Mouse (Mus musculus) thymus, postnatal 0 days (tissue): ENCODE results near the gene Itsn2. TPM values are rescaled to one million over a fixed set of nuclear protein-coding genes. Genes with fewer than 3 reads are reported as not detected.
"Not testable (repeated sequence)": the region's sequence is repeated elsewhere in the genome, so short reads cannot be mapped to it uniquely, and the experiment has no call there.

Experiments
- DNase-seq: peaks from one replicate; pipeline ENCODE4 v3.0.0-alpha.2; 2015; ENCODE audit warnings: low spot score
- polyA plus RNA-seq: library from polyadenylated mRNA; unstranded; fragments of >200 nt; fragmentation: Nextera tagmentation; extraction: Ambion mirVana; gene quantifications from 2 replicates; pipeline ENCODE4 v1.2.1, GENCODE M21; 2015

Itsn2 gene
- polyA plus RNA-seq, 1 experiment from 2014 or later: 53.0 TPM

DNA sequence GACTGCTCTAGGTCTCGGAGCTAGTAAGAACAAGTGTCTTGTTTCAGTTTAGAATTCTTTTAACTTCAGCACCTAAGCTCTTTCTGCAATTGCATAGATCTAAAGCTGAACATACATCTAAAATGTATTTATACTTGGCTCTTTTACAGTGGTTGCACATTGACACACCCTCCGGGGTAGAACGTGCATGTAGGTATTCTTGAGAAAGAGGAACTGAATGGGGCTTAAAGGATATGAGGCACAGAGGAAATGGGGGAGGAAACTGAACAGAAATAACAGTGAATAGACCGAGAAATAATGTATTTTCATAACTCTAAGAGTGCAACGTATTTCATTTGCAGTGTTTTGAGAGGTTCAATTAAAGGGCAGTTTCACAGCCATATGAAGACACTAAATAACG is 2.6 kb downstream of the Itsn2 start:
- DNase-seq: peak; percentile 47

DNA sequence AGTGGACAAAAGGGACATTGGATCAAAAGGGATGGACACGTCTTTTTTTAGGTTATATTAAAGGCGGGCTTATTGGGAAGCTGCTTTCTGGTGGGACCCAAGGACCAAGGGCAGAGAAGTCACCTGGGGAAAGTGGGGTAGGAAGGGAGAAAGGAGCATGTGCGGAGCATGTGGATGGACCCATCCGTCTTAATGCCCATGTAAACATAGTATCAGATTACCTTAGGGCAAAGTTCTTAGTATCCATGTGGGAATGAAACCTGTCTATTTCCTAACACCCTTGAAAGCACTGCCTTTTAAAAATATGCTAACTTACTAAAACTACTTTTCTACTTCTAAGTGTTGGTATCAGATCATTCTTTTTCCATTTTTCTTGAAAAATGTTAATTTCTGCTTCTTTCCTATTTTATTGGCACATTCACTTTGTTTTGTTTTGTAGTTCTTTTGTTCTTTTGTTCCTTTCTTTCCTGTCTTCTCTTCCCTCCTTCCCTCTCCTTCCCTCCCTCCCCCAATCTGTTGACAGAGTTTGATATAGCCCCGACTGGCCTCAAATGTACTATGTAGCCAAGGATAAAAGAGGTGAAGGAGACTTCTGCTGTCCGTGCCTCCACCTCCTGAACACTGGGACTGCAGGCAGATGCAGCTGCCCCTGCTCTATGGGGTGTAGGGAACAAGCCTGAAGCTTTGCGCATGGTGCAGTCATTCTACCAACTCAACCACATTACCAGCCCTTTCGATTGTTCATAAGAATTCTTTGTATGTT is 6.4 kb downstream of the Itsn2 start:
- no peak for DNase-seq

DNA sequence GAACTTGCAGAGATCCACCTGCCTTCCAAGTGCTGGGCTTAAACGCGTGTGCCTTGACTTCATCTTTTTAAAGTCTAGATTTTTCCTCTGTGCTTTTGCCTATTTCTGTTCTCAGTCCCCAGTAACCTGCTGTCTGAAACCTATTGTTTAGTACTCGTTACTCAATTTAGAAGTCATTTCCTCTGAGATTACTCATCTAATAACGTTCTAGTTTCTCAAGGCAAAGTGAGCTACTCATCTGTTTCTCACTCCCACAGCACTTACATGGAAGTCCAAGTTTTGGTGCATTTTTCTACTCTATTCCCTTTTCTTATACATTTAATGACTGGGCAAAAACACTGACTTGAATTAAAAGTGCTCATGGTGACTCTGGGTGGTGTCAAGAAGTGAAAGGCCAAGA is 7.3 kb downstream of the Itsn2 start:
- DNase-seq: no peak

DNA sequence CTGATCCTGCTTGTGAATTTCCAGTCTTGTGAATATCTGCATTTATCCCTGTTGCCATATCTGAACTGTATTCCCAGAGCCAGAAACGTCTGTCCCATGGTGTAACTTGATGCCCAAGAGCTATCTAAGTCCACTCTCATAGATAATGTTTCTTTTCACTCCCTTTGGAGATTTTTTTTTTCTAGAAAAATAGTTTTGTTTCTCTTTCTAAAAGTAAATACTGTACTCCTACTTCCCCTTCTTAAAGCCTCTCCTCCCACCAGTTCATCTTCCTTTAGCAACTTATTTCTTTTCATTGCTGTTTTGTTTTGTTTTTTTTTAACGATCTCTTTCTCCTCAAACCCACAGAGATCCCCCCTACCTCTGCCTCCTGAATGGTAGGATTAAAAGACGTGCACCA is 14.2 kb downstream of the Itsn2 start:
- DNase-seq: no peak

DNA sequence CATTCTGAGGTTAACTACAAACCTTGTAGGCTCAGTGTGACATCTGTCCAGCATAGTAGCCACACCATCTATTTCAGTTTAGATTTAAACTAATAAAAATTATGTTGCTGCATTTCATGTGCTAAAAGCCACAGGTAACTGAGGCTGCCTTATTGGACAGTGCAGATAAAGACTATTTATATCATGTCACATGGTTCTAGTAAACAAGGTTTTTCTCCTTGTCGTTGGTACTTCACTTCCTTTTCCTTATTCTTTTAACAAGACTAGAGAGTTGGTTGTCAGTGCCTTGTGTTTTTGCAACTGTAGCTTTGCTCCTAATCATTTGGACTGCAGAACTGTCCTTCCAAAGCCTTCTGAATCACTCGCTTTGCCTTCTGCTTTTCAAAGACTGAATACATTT is 22.3 kb downstream of the Itsn2 start:
- DNase-seq: no peak

DNA sequence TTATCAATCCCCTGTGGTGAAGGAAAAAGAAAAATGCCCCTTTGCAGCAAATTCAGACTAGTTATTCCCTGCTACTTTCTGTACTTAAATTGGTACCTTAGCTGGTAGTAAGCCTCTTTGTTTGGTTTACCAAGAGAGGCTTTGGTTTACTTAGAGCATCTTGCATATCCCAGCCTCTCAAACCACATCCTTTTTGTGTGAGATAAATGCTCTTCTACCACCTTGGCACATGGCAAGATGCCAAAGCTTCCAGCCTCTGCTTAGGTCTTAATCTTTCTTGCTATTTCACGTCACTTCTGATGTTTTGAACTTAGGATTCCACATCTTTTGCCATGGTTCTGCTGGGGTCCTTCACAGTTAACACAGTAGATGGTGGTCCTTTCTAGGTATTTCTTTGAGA is 31.8 kb downstream of the Itsn2 start:
- peak; percentile 30 for DNase-seq

DNA sequence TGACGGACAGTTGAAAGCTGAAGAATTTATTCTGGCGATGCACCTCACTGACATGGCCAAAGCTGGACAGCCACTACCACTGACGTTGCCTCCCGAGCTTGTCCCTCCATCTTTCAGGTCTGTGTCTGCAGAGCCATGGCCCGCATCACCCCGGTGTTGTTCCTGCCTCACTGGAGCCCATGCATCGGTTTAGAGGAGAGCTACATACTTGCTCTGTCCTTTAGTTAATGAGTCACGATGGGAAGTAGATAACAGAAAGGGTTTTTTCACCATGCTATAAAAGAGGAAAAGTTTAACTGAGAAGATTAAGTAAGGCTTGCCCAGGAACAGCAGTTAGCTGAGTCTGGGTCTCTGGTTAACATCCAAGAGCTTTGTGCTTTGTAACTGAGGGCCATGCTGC is 40.5 kb downstream of the Itsn2 start:
- DNase-seq: no peak

DNA sequence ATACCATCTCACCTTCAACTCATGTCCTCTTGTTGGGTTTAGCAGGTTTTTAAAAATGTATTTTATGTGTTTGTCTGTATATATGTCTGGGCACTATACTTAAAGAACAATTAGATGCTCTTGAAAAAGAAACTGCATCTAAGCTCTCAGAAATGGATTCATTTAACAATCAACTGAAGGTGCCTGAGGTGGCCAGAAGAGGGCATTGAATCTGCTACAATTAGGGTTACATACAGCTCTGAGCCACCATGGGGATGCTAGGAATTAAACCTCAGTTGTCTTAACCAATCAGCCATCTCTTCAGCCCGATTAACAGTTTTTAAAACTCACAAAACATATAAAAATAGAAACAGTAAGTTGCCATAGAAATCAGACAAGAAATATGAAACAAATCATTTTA is 46.0 kb downstream of the Itsn2 start:
- DNase-seq: no peak

DNA sequence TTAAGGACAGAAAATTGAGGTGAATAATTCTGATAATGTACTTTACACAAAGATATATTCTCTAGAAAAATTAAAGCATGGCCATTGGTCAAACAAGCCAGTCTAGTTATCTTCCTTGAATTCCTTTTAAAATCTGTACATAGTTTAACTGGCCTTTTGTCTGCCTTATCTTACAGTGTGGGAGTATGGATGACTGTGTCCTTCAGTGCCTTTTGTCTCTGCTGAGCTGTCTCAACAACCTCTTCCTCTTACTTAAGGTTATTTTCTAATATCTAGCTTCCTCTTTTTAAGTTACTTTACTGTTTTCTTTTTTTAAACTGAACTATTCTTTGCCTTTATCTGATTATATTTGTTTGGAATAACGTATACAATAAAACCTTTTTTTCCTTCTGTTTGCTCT is 48.3 kb downstream of the Itsn2 start:
- DNase-seq: no peak

DNA sequence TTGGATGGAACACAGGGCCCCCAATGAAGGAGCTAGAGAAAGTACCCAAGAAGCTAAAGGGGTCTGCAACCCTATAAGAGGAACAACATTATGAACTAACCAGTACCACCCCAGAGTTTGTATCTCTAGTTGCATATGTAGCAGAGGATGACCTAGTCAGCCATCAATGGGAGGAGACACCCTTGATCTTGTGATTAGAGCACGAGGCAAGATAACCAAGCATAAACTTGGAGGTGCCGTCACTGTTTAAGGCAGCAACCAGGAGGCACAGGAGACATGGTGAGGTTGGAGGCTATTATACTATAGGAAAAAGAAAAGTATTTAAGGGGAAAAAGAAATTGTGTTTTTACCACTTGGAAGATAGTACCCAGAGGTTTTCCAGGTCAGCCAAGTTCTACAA is 64.4 kb downstream of the Itsn2 start:
- DNase-seq: no peak

DNA sequence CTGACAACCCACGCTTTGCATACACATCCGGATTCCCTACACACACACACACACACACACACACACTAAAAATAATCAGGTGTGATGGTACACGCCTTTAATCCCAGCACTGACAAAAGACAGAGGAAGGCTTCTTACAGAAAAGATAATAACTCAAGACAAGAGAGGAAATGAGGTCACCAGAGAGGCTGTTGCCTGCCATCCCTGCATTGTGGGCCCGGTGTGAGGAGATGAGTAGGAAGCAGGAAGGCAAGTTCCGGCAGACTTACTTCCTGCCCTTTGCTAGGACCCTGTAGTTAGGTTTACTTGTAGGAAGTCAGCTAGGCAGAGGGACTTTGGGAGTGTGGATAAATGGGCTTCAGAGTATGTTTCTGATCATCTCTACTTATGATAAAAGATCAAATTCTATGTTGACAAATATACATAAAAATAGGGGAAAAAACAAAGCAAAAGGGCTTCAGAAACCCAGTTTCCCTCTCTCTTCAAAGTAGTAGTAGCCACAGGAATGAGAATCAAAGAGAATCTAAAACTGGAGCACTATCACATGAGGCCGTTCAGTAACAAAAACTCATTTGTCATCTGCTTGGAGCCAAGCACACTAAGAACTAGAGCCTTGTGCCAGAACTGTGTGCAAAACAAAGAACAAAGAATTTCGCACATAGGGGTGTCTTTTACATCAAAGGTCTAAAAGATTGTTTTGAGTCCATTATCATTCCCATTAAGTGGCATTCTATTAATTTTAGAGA is 72.7 kb downstream of the Itsn2 start:
- DNase-seq: no peak

DNA sequence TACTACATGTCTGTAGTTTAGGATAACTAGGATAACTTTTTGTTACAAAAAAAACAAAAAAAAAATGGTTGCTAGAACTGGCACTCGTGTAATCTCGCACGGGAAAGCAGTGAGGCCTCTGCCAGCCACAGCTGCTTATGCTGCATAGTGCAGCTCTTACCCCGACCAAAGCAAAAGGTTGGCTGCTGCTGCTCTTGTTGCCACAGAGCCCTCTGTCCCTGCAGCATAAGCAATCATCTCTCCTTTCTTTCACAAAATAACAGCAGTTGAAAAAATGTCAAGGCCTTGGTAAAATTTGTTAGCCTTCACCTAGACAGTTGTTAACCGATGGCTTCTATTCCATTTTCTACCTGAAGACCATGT is 73.2 kb downstream of the Itsn2 start:
- DNase-seq: no peak

DNA sequence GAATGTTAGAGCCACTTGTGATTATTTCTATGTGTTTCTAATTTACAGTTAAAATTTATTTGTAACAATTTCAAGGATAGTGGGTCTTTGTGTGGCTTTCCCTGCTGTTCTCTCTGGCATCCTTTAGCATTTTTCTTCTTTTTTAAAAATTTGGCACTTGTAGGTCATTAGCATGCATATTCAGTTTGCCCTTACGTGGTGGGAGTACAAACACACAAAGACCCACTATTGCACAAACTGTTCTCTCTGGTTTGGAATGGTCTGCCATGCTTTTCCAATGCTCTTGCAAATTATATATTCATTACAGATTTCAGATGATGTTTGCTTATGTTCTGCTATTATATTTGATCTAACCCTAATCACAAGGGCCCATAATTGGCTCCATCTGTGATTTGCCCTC is 83.9 kb downstream of the Itsn2 start:
- DNase-seq: no peak

DNA sequence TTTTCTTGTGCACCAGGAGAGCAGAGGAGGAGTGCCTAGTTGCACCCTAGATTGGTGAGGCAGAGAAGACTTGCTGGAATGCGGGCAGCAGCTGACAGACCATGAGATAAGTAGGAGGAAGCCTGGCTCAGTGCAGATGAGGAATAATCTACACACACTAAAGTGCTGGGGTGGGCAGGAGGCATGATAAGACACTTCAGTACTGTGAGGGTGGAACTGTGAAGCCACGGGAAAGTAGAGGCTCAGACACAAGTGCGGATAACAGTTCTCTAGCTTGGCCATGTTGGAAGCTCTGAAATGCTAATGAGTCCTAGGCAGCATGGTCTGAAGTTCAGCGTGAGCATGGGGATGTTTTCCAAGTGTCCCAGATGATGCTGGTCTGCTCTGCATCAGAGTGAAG is 87.5 kb downstream of the Itsn2 start:
- DNase-seq: no peak

DNA sequence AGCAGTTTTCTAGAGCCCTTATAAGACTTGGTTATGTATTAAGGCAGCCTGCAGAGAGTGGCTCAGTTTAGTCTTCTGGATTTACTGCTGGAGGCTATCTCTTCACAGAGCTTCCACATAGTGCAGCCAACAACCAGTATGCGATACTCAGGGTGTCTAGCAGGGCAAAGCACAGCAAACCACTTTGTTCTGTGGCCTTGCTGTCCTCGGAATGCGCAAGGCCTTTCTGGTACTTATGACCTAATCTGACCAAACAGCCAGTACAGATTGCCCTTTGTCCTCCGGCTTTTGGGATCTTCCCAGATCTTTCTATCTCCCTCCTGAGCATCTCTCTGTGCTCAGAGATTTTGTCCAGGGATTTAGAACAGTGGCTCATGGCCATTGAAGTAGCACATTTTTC is 93.0 kb downstream of the Itsn2 start:
- no peak for DNase-seq

DNA sequence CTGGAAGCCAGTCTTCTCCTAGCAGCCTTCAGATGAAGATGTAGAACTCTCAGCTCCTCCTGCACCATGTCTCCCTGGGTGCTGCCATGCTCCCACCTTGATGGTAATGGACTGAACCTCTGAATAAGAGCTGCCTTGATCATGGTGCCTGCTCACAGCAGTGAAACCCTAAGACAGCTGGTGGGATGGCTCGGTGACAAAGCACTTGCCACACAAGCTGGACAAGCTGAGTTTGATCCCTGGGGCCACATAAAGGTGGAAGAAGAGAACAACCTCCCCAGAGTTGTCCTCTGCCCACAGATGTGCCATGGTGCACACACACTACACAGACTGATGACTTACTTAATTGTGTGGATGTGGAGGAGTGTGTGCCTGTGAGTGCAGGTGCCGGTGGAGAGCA is 95.9 kb downstream of the Itsn2 start:
- DNase-seq: no peak

DNA sequence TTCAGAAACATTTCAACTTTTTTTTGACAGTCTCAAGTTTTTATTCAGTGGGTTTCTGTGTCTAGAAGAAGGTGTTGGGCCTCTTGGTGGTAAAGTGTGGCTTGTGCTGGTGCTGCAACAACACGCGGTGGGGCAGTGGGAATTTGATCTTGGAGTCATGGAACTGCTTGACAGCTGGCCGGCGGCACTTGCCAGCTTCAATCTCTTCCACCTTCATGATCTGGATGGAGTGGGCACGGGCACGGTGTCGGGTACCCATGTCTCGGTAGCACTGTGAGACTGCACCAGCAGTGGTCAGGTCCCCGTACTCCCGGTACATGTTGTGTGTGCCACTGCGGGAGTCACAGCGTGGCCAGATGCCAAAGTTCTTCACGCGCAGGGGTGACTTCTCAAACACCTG is 96.9 kb downstream of the Itsn2 start:
- no peak for DNase-seq

DNA sequence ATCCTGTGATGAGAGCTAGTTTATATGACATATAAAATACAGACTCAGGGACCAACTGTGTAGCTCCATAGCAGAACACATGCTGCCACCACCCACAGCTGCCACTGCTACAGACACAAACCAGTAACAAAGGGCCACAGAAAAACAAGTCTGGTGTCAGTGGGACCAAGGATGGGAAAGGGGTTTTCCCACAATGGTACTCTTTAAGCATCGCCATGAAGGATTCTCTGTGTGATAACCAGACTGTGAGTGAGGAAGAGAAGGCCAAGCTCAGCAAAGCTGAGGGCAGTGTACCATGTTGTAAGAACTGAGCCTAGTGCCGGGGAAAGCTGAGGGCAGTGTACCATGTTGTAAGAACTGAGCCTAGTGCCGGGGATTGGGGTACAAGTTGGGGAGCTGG is 98.8 kb downstream of the Itsn2 start:
- no peak for DNase-seq

DNA sequence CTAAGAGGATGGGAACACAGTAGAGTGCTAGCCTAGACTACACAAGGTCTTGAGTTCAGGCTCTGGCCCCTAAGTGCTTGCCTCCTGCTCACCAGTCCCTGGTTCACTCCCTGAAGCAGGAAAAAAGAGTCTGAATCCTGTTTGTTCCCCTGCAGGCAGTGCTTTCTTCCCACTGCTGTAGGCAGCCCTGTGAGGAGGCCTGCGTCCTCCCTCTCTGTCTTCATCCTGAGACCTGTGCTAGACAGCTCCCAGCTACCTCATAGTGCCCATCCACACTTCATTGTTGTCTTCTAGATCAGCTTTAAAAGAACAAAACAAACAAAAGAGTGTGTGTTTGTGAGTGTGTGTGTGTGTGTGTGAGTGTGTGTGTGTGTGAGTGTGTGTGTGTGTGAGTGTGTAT is 102.1 kb downstream of the Itsn2 start:
- DNase-seq: no peak

DNA sequence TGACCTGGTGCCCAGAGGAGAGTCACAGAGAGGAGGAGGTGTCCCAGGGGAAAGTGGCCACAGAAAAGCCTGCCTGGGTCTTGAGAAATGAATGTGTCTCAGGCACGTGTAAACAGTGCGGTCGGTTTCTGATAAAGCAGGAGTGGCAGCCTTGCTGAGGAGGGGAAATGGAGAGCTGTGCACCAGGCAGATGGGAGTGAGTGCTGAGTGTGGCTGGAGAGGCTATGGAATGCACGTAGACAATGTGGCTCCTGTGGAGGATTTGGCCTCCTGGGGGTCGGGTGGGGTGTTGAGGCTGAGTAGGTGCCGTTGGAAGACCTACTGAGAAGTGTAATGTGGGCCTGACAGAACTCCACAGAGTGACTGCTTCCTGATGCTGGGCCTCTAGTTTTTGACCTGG is 113.2 kb downstream of the Itsn2 start:
- not testable (repeated sequence) for DNase-seq

DNA sequence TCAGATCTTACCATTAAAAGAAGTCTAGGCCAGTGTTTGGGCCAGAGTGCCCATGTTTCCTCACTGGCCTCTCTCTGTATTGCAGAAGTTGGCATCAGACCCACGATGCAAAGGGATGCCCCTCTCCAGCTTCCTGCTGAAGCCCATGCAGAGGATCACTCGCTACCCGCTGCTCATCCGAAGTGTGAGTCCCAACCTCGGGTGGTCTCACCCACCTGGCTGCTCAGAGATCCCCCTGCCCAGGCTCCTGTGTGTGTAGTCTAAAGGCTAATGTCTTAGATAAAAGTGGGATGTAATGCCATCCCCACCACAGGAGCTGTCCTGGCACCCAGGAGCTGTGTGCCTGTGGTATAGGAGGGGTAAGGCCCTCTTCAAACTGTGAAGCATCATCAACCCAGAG is 113.7 kb downstream of the Itsn2 start:
- DNase-seq: no peak

DNA sequence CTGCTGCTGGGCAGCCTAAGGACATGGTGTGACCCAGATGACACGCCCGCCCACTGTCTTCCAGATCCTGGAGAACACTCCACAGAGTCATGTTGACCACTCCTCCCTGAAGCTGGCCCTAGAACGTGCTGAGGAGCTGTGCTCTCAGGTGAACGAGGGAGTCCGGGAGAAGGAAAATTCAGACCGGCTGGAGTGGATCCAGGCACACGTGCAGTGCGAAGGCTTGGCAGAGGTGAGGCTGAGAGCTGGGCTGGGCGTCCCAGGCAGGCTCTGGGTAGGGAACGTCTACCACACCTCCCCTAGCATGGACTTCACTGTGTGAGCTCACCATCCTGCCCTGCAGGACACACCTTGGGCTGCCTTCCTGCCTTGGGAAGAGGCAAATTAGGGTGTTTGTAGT is 114.5 kb downstream of the Itsn2 start:
- no peak for DNase-seq

DNA sequence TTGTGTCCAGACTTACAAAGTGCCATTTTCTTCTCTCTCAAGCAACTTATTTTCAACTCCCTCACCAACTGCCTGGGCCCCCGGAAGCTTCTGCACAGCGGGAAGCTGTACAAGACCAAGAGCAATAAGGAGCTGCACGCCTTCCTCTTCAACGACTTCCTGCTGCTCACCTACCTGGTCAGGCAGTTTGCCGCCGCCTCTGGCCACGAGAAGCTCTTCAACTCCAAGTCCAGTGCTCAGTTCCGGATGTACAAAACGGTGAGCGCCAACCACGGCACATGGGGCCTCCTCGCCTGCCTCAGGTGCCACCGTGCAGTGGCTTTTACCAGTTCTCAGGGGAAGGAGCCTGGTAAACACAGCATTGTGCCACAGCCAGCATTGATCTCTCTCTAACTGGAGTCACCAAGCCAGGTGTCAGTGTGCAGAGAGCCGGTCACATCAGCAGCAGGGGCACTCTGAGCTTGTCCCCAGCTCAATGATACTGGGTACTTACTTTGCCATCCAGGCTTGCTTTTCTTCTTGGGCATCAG is 115.1 kb downstream of the Itsn2 start:
- peak; percentile 41 for DNase-seq
